Mouse (Mus musculus) bone marrow macrophage, adult 2 months (primary cell): ENCODE results near the gene Ccdc92.

Experiments used
- CTCF ChIP-seq: IDR thresholded peaks from 2 replicates; pipeline ENCODE4 v1.5.1; 2012; ENCODE audit warnings: low read depth, mild to moderate bottlenecking, low read length, moderate library complexity
- POLR2A ChIP-seq: IDR thresholded peaks from 2 replicates; pipeline ENCODE4 v1.6.1; 2012; ENCODE audit warnings: mild to moderate bottlenecking, low read depth, low read length, borderline replicate concordance

- TF ChIP-seq POLR2A (no peak), CTCF (no peak)
These were observed 9.8 kb upstream of the Ccdc92 start for GRCm38 (mm10) chr5:124872033-124872432.
